Mouse (Mus musculus): ENCODE data around the gene Gde1.

DNA sequence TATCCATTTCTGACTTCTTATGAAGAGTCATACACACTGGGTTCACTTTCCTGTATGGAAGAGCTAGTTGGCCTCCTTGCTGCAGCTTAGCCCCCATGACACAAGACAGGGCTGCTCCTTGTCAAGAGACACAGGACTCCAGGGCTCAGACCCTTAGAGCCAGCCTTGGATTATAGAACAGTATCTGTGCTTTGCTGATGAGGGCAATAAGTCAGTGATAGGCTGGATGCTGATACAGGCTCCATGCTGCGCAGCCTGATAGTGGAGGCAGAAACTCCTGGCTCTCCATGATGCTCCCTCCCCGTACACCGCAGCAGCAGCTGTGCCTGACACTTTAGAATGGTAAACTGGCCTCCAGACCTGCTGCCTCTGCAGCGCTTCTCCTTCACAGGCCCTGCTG is 35.4 kb downstream of the Gde1 start:
- TF ChIP-seq CTCF (IDR thresholded peaks at IDR 0.05; ENCODE audit: low read depth) = no peak
- no peak for TF ChIP-seq EP300 (IDR thresholded peaks at IDR 0.05; ENCODE audit: low read depth)

Data from heart, postnatal 0 days (tissue).